Mouse (Mus musculus): Measurements from ENCODE around the gene Nfe2l3. TPM values are rescaled to one million over a fixed set of nuclear protein-coding genes. Genes with fewer than 3 reads are reported as not detected.

Gene Nfe2l3
- polyA plus RNA-seq, 1 experiment = 6.2 TPM

DNA sequence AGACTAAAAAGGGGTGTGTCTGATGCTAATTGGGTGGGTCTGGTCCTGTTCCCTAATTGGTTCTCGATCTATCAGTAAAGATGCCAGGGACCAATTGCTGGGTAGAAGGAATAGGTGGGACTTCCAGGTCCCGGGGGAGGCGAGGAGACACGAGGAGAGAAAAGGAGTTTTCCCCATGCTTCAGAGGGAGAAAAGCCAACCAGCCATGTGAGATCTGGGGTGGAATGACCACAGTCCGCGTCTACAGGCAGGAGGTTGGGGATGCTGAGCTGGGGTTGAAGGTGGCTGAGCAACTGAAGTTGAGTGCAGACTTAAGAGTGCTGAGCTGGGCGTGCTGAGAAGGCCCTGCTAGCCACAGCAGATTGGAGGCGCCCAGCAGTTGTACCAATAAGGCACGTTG lies 37.0 kb upstream of the Nfe2l3 start:
- no peak for TF ChIP-seq POLR2A (IDR thresholded peaks at IDR 0.05; ENCODE audit: borderline replicate concordance, insufficient read depth, low read length)
- TF ChIP-seq CTCF (IDR thresholded peaks at IDR 0.05; ENCODE audit: borderline replicate concordance, insufficient read depth, low read depth, low read length) = no peak
- H3K4me1 ChIP-seq (ENCODE audit: control insufficient read depth, insufficient read depth, low read length) = peaks cover 4% of the 10 kb centered on the region
- H3K27me3 ChIP-seq (ENCODE audit: control insufficient read depth, insufficient read depth, low read length) = no peaks in the 10 kb centered on the region
- no peak overlapping the region for H3K27ac ChIP-seq (ENCODE audit: insufficient read depth, low read length)
- 76% methylated on average over 9 of the region's 9 CpGs for WGBS
- no peak for DNase-seq
- H3K4me3 ChIP-seq (replicated peaks; ENCODE audit: insufficient read depth, low read depth, low read length) = no peak overlapping the region

DNA sequence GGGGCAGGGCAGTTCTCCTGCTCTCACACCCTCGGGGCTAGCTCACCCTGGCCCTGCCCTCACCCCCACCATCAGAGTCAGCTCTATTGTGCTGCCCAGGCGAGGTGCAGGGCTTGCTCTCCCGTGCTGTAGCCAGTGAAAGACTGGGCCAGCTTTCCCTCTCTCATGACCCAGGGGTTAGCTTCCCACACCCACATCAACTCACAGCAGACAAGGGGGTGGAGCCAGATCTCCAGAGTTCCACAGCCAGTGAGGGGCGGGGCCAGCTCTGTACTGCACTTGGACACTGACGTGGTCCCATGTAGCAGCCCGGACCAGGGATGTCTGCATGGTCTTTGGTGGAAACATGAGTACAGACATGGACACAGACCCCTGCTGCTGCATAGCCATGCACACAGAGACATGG lies 33.4 kb upstream of the Nfe2l3 start:
- no peak for TF ChIP-seq CTCF (IDR thresholded peaks at IDR 0.05; ENCODE audit: borderline replicate concordance, insufficient read depth, low read depth, low read length)
- no peak for TF ChIP-seq POLR2A (IDR thresholded peaks at IDR 0.05; ENCODE audit: borderline replicate concordance, insufficient read depth, low read length)
- Histone ChIP-seq H3K27ac (ENCODE audit: insufficient read depth, low read length) (no peak overlapping the region), H3K27me3 (ENCODE audit: control insufficient read depth, insufficient read depth, low read length) (no peaks in the 10 kb centered on the region), H3K4me3 (replicated peaks; ENCODE audit: insufficient read depth, low read depth, low read length) (no peak overlapping the region), H3K4me1 (ENCODE audit: control insufficient read depth, insufficient read depth, low read length) (peaks cover 9% of the 10 kb centered on the region)
- no peak for DNase-seq
- WGBS = 58% methylated on average over 6 of the region's 6 CpGs

DNA sequence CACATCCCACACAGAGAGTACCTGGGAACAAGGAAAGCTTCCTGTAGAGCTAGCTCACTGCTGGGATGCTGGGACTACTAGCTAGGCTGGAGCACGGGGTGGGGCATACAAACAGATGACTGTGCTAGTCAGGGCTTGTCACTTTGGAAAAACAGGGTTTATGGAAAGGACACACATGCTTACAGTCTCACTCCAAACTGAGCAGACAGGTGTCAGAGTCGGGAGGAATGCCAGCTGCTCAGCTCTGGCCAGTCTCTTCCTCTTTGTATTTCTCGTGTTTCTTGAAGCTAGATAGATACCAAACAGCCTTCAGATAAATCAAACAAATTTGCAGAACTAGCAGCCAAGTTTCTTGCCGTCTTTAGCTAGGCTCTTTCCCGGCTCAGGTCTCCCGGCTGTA lies 31.2 kb upstream of the Nfe2l3 start:
- DNase-seq = peak; percentile 26 to 32
- 18% methylated on average over 6 of the region's 6 CpGs for WGBS
- peaks cover 9% of the 10 kb centered on the region for H3K4me1 ChIP-seq (ENCODE audit: control insufficient read depth, insufficient read depth, low read length)
- H3K27ac ChIP-seq (ENCODE audit: insufficient read depth, low read length) = no peak overlapping the region
- H3K4me3 ChIP-seq (replicated peaks; ENCODE audit: insufficient read depth, low read depth, low read length) = no peak overlapping the region
- TF ChIP-seq POLR2A (IDR thresholded peaks at IDR 0.05; ENCODE audit: borderline replicate concordance, insufficient read depth, low read length) = no peak
- H3K27me3 ChIP-seq (ENCODE audit: control insufficient read depth, insufficient read depth, low read length) = no peaks in the 10 kb centered on the region

DNA sequence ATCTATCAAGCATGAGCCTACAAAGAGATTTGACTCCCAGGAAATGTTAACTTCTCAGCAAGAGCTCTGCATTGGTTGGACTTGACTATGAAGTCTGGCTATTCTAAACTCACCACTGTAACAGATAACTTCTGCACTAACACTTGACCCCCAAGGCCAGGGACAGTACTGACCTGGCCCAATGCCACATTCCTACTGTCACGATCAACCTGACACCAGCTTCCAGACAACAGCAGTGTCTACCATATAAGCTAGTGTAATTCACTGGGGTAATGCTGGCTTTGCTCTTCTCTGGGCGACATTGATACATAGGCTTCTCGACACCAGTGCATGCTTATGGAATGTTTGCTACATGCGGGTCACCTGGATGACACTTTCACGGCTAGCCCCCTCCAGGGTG lies 28.9 kb upstream of the Nfe2l3 start:
- WGBS = 90% methylated on average over 5 of the region's 5 CpGs

DNA sequence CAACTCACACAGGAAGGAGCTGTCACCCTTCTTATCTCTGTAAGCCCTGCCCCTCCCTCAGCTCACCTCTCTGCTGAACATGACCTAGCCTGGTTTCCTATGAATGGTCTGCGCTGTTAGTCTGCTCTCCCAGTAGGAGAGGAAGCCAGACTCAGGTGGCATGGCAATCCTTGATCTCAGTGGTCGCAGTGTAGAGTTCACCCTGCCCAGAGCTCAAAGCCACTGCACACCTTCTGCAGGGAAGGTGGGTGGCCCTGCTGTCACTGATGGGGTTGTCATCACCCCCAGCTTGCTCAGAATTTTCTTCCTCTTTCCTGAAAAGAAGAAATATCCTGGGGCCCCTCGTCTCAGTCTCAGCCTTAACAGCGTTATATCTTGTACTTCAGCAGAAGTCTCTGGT lies 28.0 kb upstream of the Nfe2l3 start:
- WGBS = 88% methylated on average over 4 of the region's 4 CpGs
- Histone ChIP-seq H3K4me3 (replicated peaks; ENCODE audit: insufficient read depth, low read depth, low read length) (no peak overlapping the region), H3K27me3 (ENCODE audit: control insufficient read depth, insufficient read depth, low read length) (no peaks in the 10 kb centered on the region), H3K27ac (ENCODE audit: insufficient read depth, low read length) (no peak overlapping the region), H3K4me1 (ENCODE audit: control insufficient read depth, insufficient read depth, low read length) (peaks cover 9% of the 10 kb centered on the region)
- no peak for DNase-seq
- TF ChIP-seq CTCF (IDR thresholded peaks at IDR 0.05; ENCODE audit: borderline replicate concordance, insufficient read depth, low read depth, low read length) (no peak), POLR2A (IDR thresholded peaks at IDR 0.05; ENCODE audit: borderline replicate concordance, insufficient read depth, low read length) (no peak)

More for the DNA sequence above, 28.9 kb upstream of the Nfe2l3 start:
- Histone ChIP-seq H3K4me1 (ENCODE audit: control insufficient read depth, insufficient read depth, low read length) (peaks cover 9% of the 10 kb centered on the region), H3K4me3 (replicated peaks; ENCODE audit: insufficient read depth, low read depth, low read length) (no peak overlapping the region), H3K27ac (ENCODE audit: insufficient read depth, low read length) (no peak overlapping the region), H3K27me3 (ENCODE audit: control insufficient read depth, insufficient read depth, low read length) (no peaks in the 10 kb centered on the region)
- TF ChIP-seq CTCF (IDR thresholded peaks at IDR 0.05; ENCODE audit: borderline replicate concordance, insufficient read depth, low read depth, low read length) = no peak
- no peak for TF ChIP-seq POLR2A (IDR thresholded peaks at IDR 0.05; ENCODE audit: borderline replicate concordance, insufficient read depth, low read length)
- DNase-seq = no peak

DNA sequence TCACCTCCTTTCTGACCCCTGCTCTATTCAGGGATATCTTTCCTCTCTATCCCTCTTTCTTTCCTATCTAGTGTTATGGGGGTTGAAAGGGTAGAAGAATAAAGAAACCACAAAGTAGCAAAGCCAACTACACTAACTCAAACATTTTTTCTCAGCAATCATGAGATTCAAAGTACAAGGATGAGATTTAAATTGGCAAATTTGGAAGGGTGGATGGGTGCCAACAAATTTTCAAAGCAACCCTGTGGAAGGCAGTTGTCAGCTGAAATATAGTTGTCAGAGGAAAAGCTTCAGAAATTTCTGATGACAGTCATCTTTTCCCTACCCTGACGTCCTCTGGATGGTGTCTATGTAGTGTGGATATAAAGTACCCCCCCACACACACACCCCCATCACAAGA lies 16.0 kb upstream of the Nfe2l3 start:
- TF ChIP-seq CTCF (IDR thresholded peaks at IDR 0.05; ENCODE audit: borderline replicate concordance, insufficient read depth, low read depth, low read length) (no peak), POLR2A (IDR thresholded peaks at IDR 0.05; ENCODE audit: borderline replicate concordance, insufficient read depth, low read length) (no peak)
- no peak overlapping the region for H3K4me3 ChIP-seq (replicated peaks; ENCODE audit: insufficient read depth, low read depth, low read length)
- no peak overlapping the region for H3K27ac ChIP-seq (ENCODE audit: insufficient read depth, low read length)
- WGBS = 52% methylated on average over 1 of the region's 1 CpGs
- no peaks in the 10 kb centered on the region for H3K4me1 ChIP-seq (ENCODE audit: control insufficient read depth, insufficient read depth, low read length)
- no peaks in the 10 kb centered on the region for H3K27me3 ChIP-seq (ENCODE audit: control insufficient read depth, insufficient read depth, low read length)
- no peak for DNase-seq

DNA sequence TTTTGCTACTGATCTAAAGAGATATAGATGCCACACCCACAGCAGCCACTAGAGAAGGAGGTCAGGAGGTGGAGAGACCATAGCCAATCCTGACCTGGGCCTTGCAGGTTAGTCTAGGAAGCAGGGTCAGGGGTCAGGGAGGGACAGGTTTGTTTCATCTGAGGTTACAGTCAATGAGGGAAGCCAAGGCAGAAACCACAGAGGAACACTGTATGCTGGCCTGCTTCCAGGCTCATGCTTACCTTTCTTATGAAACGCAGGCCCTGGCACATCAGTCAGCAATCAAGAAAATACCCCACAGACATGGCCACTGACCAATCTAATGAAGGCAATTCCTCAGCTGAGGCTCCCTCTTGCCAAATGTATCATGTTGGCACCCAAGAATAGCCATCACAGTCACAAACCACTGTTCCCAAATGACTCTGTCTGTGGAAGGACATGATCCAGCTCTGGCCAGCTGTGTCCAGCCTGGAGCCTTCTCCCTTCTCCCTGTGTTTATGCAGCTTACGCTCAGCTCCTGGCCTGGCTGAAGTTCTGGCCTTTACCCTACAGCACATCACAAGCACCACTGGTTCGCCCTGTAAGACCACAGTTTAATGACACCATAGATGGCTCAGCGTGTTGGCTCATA lies 15.0 kb upstream of the Nfe2l3 start:
- TF ChIP-seq POLR2A (IDR thresholded peaks at IDR 0.05; ENCODE audit: borderline replicate concordance, insufficient read depth, low read length) = no peak
- TF ChIP-seq CTCF (IDR thresholded peaks at IDR 0.05; ENCODE audit: borderline replicate concordance, insufficient read depth, low read depth, low read length) = no peak
- no peak overlapping the region for H3K27ac ChIP-seq (ENCODE audit: insufficient read depth, low read length)
- no peaks in the 10 kb centered on the region for H3K27me3 ChIP-seq (ENCODE audit: control insufficient read depth, insufficient read depth, low read length)
- no peak for DNase-seq
- H3K4me3 ChIP-seq (replicated peaks; ENCODE audit: insufficient read depth, low read depth, low read length) = no peak overlapping the region
- 82% methylated on average over 4 of the region's 4 CpGs for WGBS
- no peaks in the 10 kb centered on the region for H3K4me1 ChIP-seq (ENCODE audit: control insufficient read depth, insufficient read depth, low read length)

DNA sequence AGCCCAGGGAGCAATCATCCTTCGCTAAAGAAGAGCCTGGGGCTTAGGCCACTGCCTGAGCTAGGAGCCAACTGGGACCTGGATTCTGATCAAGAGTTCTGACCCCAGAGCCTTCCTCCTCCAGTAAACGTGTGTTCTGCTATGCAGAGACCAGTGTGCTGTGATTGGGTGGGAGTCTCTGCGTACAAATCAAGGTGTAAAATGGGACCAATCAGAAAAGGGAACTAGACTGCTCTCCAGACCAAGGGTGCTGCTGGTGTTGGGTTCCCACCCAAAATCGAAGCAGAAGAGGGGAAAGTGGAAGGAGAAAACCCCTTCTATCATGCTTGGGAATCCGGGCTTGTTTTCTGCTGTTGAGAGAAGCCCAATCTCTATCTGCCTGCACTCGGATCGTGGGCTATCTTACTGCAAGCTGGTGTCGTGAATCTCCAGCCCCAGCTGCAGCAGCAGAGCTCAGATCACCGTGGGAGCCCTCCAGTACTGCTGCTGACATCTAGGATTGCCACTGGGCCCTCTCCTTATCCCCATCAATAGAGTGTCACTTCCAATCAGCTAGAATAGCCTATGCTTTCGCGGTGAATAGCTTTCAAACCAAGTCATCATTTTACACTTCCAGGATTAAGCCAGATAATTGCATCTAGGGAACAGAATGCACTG lies 8.9 kb upstream of the Nfe2l3 start:
- WGBS = 57% methylated on average over 11 of the region's 11 CpGs
- Histone ChIP-seq H3K27ac (ENCODE audit: insufficient read depth, low read length) (no peak overlapping the region), H3K4me3 (replicated peaks; ENCODE audit: insufficient read depth, low read depth, low read length) (no peak overlapping the region), H3K4me1 (ENCODE audit: control insufficient read depth, insufficient read depth, low read length) (no peaks in the 10 kb centered on the region), H3K27me3 (ENCODE audit: control insufficient read depth, insufficient read depth, low read length) (no peaks in the 10 kb centered on the region)
- DNase-seq = no peak
- no peak for TF ChIP-seq CTCF (IDR thresholded peaks at IDR 0.05; ENCODE audit: borderline replicate concordance, insufficient read depth, low read depth, low read length)
- TF ChIP-seq POLR2A (IDR thresholded peaks at IDR 0.05; ENCODE audit: borderline replicate concordance, insufficient read depth, low read length) = no peak
